Mouse (Mus musculus): ENCODE results near the gene Sqstm1. TPM values are rescaled to one million over a fixed set of nuclear protein-coding genes. Genes with fewer than 3 reads are reported as not detected.

Gene Sqstm1
- polyA plus RNA-seq, 1 experiment from 2014 or later: 259 TPM

DNA sequence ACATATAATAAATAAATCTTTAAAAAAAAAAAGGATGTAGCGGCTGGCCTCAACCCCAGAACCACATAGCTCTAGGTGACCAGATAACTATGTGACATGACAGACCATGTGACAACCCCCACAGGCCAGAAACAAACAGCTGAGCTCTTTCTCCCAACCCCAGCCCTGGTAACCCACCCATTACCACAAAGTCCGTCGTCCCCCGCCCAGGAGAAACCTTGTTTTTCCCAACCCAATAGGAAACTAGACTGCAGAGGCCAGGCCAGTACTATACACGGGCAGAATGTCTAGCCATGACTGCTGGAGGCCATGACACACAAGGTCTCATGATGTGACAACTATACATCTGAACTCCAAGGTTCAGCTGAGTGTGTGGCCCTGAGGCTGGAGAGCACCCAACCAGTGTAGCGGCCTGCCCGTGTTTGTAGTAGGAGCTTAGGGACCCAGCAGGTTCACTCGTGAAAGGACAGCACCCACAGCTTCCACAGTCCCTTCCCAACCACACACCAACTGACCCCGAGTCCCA lies 7.3 kb downstream of the Sqstm1 start:
- H3K4me1 ChIP-seq: no peaks in the 10 kb centered on the region
- H3K4me2 ChIP-seq: no peak overlapping the region
- WGBS: 94% methylated on average over 9 of the region's 9 CpGs

DNA sequence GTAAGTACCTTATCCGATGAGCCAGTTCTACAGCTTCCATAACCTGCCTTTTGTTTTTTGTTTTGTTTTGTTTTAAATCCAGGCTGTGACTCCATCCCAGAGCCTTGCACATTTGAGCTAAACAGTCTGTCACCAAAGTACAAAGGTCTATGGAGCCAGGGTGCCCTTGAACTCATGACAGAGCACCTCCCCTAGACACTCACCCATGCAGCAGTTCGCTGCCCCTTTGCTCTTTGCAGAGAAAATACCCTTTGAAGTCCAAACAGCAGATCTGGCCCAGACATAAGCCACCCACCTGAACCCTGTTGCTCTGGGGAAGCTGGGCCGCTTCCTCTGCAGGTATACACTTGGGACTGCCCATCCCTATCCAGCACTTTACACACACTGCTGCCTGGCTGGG lies 9.0 kb downstream of the Sqstm1 start:
- H3K9me3 ChIP-seq (replicated peaks): no peaks in the 10 kb centered on the region
- H3K9ac ChIP-seq: no peak overlapping the region
- 90% methylated on average over 3 of the region's 3 CpGs for WGBS
- no peak overlapping the region for H3K27ac ChIP-seq
- no peak overlapping the region for H3K4me3 ChIP-seq (replicated peaks)
- no peaks in the 10 kb centered on the region for H3K4me1 ChIP-seq
- ATAC-seq (replicated peaks; ENCODE audit: low FRiP score): no peak
- no peaks in the 10 kb centered on the region for H3K27me3 ChIP-seq
- H3K36me3 ChIP-seq: peaks cover 96% of the 10 kb centered on the region
- no peak overlapping the region for H3K4me2 ChIP-seq

More for the DNA sequence above, 7.3 kb downstream of the Sqstm1 start:
- H3K36me3 ChIP-seq: peaks cover 93% of the 10 kb centered on the region
- H3K9me3 ChIP-seq (replicated peaks): no peaks in the 10 kb centered on the region
- no peak overlapping the region for H3K9ac ChIP-seq
- no peak overlapping the region for H3K27ac ChIP-seq
- H3K27me3 ChIP-seq: no peaks in the 10 kb centered on the region
- ATAC-seq (replicated peaks; ENCODE audit: low FRiP score): no peak
- no peak overlapping the region for H3K4me3 ChIP-seq (replicated peaks)

DNA sequence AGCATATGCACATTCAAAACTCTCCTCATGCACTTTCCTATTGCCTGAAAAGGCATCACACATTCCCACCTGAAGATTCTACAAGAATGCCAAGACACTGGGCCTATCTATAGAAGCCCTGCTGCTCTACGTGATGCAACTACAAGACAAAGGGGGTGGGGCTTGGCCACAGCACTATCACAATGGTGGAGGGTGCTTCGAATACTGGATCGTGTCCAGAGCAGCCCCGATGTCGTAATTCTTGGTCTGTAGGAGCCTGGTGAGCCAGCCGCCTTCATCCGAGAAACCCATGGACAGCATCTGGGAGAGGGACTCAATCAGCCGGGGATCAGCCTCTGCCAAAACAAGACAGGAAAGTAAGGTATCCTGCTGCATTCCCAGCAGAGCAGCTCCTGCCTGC lies 10.0 kb downstream of the Sqstm1 start:
- Histone ChIP-seq H3K4me1 (no peaks in the 10 kb centered on the region), H3K27ac (no peak overlapping the region), H3K9ac (no peak overlapping the region), H3K4me3 (replicated peaks) (no peak overlapping the region), H3K27me3 (no peaks in the 10 kb centered on the region), H3K36me3 (peaks cover 93% of the 10 kb centered on the region), H3K4me2 (no peak overlapping the region), H3K9me3 (replicated peaks) (no peaks in the 10 kb centered on the region)
- ATAC-seq (replicated peaks; ENCODE audit: low FRiP score): no peak
- 84% methylated on average over 8 of the region's 8 CpGs for WGBS

DNA sequence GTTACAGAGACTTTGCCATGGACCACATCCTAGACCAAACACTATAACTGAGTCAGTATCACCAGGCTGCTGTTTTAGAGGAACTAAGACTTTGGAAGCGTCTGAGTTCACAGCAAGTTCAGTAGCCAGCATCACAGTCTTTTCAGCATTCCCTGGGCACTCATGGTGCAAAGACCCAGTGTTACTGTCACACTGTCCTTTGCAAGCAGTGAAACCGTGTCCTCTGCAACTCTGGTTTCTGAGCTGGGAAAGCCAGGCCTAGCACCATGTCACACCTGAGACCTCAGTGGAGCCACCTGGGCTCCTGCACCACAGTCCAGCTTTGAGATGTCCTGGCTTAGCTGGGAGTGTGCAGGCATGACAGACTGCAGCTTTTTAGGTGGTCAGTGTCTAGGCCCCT lies 11.7 kb downstream of the Sqstm1 start:
- no peaks in the 10 kb centered on the region for H3K4me1 ChIP-seq
- no peak overlapping the region for H3K4me3 ChIP-seq (replicated peaks)
- no peak for ATAC-seq (replicated peaks; ENCODE audit: low FRiP score)
- no peaks in the 10 kb centered on the region for H3K9me3 ChIP-seq (replicated peaks)
- WGBS: 97% methylated on average over 2 of the region's 2 CpGs
- H3K36me3 ChIP-seq: peaks cover 83% of the 10 kb centered on the region
- H3K27me3 ChIP-seq: no peaks in the 10 kb centered on the region
- no peak overlapping the region for H3K4me2 ChIP-seq
- no peak overlapping the region for H3K27ac ChIP-seq
- no peak overlapping the region for H3K9ac ChIP-seq

DNA sequence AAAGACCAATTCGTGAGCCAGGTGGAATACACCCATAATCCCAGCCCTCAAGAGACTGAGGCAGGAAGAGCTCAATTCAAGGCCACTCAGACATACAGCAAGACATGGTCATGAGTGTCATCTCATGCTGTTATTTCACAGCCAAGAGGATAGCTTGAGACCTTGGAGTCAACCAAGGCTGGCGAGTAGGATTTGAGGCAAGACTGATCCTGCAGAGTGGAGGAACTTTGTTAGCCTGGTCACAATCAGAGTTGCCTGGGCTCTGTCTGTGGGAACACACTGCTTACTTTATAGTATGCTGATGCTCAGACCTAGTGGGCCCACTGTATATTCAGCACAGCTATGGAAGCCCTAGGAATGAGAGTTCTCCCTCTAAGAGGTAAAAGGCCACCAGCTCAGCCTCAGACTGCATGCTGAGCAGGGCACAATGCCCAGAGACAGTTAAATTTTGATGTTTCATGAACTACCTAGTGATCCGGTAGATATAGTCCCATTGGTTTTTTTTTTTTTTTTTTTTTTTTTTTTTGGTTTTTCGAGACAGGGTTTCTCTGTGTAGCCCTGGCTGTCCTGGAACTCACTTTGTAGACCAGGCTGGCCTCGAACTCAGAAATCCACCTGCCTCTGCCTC lies 12.3 kb downstream of the Sqstm1 start:
- no peaks in the 10 kb centered on the region for H3K4me1 ChIP-seq
- H3K4me3 ChIP-seq (replicated peaks): no peak overlapping the region
- H3K36me3 ChIP-seq: peaks cover 83% of the 10 kb centered on the region
- no peaks in the 10 kb centered on the region for H3K9me3 ChIP-seq (replicated peaks)
- no peak overlapping the region for H3K27ac ChIP-seq
- no peak for ATAC-seq (replicated peaks; ENCODE audit: low FRiP score)
- whole genome bisulfite sequencing: 84% methylated on average over 4 of the region's 5 CpGs
- H3K4me2 ChIP-seq: no peak overlapping the region
- H3K9ac ChIP-seq: no peak overlapping the region
- H3K27me3 ChIP-seq: no peaks in the 10 kb centered on the region

DNA sequence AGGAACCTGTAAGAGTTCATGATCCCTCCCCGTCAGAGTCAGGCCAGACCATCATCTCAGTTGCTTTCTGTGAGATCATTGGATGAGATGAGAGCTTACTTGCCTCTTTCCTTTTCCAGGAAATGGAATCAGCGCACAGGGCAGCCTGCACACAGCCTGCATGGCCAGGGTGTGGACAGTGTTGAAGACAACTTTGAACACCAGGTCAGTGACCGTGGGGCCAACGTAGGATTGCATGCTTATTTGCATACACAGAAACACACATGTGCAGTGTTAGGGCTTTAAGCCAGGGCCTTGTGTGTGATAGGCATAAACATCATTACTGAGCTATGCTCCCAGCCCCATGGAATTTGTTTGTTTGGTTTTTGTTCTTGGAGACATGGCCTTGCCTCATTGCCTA lies 13.1 kb downstream of the Sqstm1 start:
- Histone ChIP-seq H3K4me2 (no peak overlapping the region), H3K4me1 (no peaks in the 10 kb centered on the region), H3K36me3 (peaks cover 74% of the 10 kb centered on the region), H3K4me3 (replicated peaks) (no peak overlapping the region), H3K27me3 (no peaks in the 10 kb centered on the region), H3K9ac (no peak overlapping the region), H3K9me3 (replicated peaks) (no peaks in the 10 kb centered on the region), H3K27ac (no peak overlapping the region)
- WGBS: 91% methylated on average over 4 of the region's 4 CpGs
- ATAC-seq (replicated peaks; ENCODE audit: low FRiP score): no peak

DNA sequence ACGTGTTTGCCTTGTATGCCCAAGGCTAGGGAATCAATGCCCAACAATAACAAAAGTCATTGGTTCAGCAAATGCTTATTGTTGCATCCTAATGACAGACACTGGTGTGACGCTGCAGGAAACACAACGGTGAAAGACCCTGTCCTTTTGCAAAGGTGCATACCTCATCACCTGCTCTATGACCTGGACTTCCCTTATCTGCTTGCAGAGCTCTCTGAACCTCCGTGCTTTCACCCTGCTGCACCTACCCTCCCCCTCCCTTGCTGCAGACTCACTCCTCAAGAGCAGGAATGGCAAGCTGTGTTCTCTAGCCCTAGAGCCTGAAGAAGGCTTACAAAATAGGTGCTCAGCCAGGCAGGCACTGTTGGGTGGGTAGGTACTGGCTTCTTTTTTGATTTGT lies 15.8 kb downstream of the Sqstm1 start:
- Histone ChIP-seq H3K36me3 (peaks cover 49% of the 10 kb centered on the region), H3K4me1 (no peaks in the 10 kb centered on the region), H3K9me3 (replicated peaks) (no peaks in the 10 kb centered on the region), H3K27me3 (no peaks in the 10 kb centered on the region), H3K27ac (no peak overlapping the region), H3K9ac (no peak overlapping the region), H3K4me2 (no peak overlapping the region), H3K4me3 (replicated peaks) (no peak overlapping the region)
- no peak for ATAC-seq (replicated peaks; ENCODE audit: low FRiP score)
- 84% methylated on average over 4 of the region's 4 CpGs for WGBS

DNA sequence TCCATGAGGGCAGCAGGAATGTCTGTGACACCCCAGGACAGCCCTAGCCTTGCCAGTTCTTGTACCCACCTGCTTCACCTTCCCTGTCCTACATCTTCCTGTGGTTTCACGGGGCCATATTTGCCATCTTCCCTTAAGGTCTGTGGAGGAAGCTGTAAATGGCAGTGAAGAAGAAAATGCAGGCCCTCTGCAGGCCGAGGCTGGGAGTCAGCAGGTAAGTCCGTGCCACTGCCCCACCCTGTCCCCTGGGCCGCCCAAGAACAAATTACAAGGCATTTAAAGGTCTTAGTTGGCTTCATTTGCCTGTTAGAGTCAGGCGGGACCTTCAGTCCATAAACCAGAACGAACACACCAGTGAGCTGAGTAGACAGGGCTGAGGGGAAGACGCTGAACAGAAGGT lies 16.6 kb downstream of the Sqstm1 start:
- Histone ChIP-seq H3K9me3 (replicated peaks) (no peaks in the 10 kb centered on the region), H3K36me3 (peaks cover 44% of the 10 kb centered on the region), H3K4me2 (no peak overlapping the region), H3K27me3 (no peaks in the 10 kb centered on the region), H3K4me3 (replicated peaks) (no peak overlapping the region), H3K4me1 (no peaks in the 10 kb centered on the region), H3K27ac (no peak overlapping the region), H3K9ac (no peak overlapping the region)
- no peak for ATAC-seq (replicated peaks; ENCODE audit: low FRiP score)
- WGBS: 74% methylated on average over 7 of the region's 7 CpGs

DNA sequence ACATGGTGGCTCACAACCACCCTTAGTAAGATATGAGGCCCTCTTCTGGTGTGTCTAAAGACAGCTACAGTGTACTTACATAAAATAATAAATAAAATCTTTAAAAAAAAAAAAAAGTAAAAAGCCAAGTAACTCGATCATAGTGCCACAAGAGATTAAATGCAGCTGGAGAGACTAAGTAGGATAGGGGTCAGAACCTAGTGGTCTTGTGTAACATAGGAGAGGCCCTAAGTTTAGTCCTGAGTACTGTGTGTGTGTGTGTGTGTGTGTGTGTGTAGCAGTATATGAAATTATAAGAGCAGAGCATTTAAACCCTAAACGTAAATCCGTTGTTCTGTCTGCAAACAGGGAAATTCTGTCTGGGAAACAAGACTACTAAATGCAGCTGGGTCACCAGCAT lies 18.3 kb downstream of the Sqstm1 start:
- H3K9me3 ChIP-seq (replicated peaks): no peaks in the 10 kb centered on the region
- WGBS: 76% methylated on average over 3 of the region's 3 CpGs
- H3K4me2 ChIP-seq: no peak overlapping the region
- H3K4me3 ChIP-seq (replicated peaks): no peak overlapping the region
- no peak overlapping the region for H3K9ac ChIP-seq
- no peak for ATAC-seq (replicated peaks; ENCODE audit: low FRiP score)
- no peaks in the 10 kb centered on the region for H3K27me3 ChIP-seq
- peaks cover 28% of the 10 kb centered on the region for H3K36me3 ChIP-seq
- no peak overlapping the region for H3K27ac ChIP-seq
- H3K4me1 ChIP-seq: no peaks in the 10 kb centered on the region

DNA sequence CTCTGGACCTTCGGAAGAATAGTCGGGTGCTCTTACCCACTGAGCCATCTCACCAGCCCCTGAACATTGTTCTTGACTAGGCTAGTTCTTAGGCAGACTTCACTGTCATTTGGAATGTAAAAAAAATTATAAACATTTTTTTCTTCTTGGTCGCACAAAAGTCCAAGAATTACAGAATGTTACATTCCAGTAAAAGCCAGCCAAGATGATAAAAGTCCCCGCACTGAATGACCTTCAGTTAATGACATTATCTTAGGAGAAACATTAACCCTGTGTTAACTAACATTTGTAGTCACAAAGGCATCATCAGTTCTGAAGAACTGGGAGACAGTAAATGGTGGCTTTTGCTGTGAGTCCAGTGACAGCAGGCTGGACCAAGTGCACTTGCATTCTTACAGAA lies 20.3 kb downstream of the Sqstm1 start:
- Histone ChIP-seq H3K4me3 (replicated peaks) (no peak overlapping the region), H3K4me2 (no peak overlapping the region), H3K4me1 (no peaks in the 10 kb centered on the region), H3K27ac (no peak overlapping the region), H3K36me3 (peaks cover 15% of the 10 kb centered on the region; the same call in 1 of the 2 replicates), H3K9me3 (replicated peaks) (no peaks in the 10 kb centered on the region), H3K27me3 (no peaks in the 10 kb centered on the region), H3K9ac (no peak overlapping the region)
- no peak for ATAC-seq (replicated peaks; ENCODE audit: low FRiP score)
- WGBS: 66% methylated on average over 4 of the region's 4 CpGs

DNA sequence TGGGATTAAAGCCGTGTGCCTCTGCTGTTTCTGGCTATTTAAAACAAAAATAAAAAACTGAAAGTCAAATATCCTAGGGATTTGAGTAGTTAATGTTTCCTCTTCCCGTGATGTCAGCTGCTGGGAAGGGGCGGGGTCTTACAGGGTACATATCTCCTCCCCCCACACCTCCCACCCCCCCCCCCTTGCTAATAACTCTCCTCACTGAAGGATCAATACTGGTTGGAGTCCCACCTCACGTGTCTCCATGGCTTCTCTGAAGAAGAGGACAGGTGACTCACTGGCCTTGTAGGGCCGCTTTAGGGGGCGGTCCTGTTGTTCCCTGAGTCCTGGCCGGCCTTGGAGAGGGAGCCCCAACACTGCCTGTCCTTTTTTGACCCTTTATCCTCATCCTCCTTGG lies 21.9 kb downstream of the Sqstm1 start:
- H3K36me3 ChIP-seq: peaks cover 6% of the 10 kb centered on the region; the same call in 1 of the 2 replicates
- 73% methylated on average over 7 of the region's 7 CpGs for WGBS
- ATAC-seq (replicated peaks; ENCODE audit: low FRiP score): no peak
- no peak overlapping the region for H3K4me2 ChIP-seq
- no peaks in the 10 kb centered on the region for H3K27me3 ChIP-seq
- H3K9me3 ChIP-seq (replicated peaks): no peaks in the 10 kb centered on the region
- no peak overlapping the region for H3K9ac ChIP-seq
- H3K27ac ChIP-seq: no peak overlapping the region
- no peaks in the 10 kb centered on the region for H3K4me1 ChIP-seq
- no peak overlapping the region for H3K4me3 ChIP-seq (replicated peaks)

DNA sequence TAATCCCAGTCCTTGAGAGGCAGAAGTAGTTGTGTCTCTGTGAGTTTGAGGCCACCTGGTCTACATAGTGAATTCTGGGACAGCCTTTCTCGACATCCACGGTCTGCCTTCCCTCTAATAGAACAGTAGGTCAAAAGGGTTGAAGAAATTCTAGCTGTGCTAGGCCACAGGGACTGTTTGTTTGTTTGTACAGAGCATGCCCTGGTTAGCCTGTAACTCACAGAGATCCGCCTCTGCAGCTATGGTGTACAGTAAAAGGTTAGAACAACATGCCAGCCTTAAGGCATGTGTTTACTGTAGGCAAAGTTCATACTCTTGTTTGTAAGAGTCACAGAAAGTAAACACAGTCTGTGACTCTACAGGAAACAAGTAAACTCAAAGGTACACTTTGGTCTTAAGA lies 25.8 kb downstream of the Sqstm1 start:
- no peak overlapping the region for H3K4me2 ChIP-seq
- peaks cover 10% of the 10 kb centered on the region; the same call in 1 of the 2 replicates for H3K36me3 ChIP-seq
- no peaks in the 10 kb centered on the region for H3K9me3 ChIP-seq (replicated peaks)
- H3K27ac ChIP-seq: no peak overlapping the region
- no peaks in the 10 kb centered on the region for H3K27me3 ChIP-seq
- no peak overlapping the region for H3K4me3 ChIP-seq (replicated peaks)
- no peak for ATAC-seq (replicated peaks; ENCODE audit: low FRiP score)
- no peaks in the 10 kb centered on the region for H3K4me1 ChIP-seq
- H3K9ac ChIP-seq: no peak overlapping the region
- 46% methylated on average over 3 of the region's 3 CpGs for WGBS

DNA sequence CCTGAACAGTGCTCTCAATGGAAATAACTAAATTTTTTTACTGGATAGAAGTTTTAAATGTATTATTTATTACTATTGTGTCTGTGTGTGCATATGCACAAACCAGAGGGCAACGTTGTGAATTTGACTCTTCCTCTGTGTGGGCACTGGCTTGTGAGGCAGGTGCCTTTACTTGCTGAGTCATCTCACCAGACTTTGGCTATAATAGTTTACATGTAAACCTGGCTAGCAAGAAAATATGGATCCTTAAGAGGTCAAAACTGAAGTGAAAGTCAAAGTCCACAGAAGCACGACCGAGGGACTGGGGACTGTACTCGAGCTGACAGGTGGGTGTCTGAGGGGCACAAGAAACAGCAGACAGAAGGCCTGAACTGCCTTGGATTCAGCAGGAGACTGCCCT lies 27.9 kb downstream of the Sqstm1 start:
- Histone ChIP-seq H3K9me3 (replicated peaks) (no peaks in the 10 kb centered on the region), H3K36me3 (peaks cover 23% of the 10 kb centered on the region), H3K27me3 (no peaks in the 10 kb centered on the region), H3K4me2 (no peak overlapping the region), H3K27ac (no peak overlapping the region), H3K4me1 (no peaks in the 10 kb centered on the region), H3K9ac (no peak overlapping the region), H3K4me3 (replicated peaks) (no peak overlapping the region)
- WGBS: 88% methylated on average over 4 of the region's 4 CpGs
- no peak for ATAC-seq (replicated peaks; ENCODE audit: low FRiP score)
